Mouse (Mus musculus): ENCODE results near the gene Ice1.

The Ice1 gene

DNA sequence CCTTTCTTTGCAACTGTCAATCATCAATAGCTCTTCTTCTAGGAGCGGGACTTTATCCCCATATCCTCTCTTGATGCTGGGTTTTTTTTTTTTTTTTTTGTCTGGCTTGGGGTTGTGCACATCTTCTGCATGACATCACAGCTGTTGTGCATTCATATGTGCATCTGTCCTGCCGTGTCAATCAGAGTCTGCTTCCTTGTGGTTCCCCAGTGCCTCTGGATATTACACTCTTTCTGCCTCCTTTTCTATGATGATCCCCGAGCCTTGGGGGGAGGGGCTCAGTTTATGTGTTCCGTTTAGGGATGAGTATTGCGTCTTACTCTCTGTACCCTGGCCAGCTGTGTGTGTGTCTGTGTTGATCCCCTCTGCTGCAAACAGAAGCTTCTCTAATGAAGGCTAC is 84.0 kb downstream of the Ice1 start:
- DNase-seq, result no peak

GRCm38 (mm10) chr13:70547457-70547856 is 90.0 kb downstream of the Ice1 start:
- DNase-seq, result no peak

DNA sequence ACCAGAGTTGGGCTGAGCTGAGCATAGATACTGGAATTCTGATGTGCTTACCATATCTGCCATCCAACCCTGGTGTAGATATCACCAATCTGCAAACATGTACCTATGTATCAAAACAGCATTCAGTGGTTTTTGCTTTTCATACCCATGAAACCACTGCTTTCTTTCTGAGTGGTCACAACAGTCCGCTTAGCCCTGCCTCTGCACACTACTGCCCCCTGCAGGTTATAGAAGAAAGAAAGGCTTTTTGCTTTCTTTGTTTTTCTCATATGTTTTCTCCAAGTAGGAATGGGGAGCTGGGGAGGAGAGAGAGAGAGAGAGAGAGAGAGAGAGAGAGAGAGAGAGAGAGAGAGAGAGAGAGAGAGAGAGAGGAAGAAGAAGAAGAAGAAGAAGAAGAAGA is 92.2 kb downstream of the Ice1 start:
- DNase-seq, result no peak

- DNase-seq, result no peak
Measured at GRCm38 (mm10) chr13:70539842-70540241, 97.6 kb downstream of the Ice1 start.

DNA sequence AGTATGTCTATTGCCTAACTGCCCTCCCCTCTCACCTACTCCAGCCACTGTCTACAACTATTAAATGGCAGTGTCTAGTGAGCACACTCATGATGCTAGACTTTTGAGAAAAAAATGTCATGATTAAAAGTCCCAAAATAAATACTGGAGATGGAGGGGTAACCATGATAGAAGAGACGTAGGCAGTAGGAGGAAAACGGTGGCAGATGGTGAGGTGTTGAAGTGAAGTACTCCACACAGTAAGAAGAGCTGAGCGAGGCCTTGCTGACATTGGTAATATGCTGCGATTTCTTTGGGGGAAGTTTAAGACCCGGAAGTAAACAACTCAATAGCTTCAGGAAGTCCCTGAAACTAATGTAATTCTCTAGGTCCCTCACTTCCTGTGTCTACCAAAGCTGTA is 104.0 kb downstream of the Ice1 start:
- no peak for DNase-seq

GRCm38 (mm10) chr13:70532719-70533118 is 104.7 kb downstream of the Ice1 start:
- DNase-seq, result no peak

DNA sequence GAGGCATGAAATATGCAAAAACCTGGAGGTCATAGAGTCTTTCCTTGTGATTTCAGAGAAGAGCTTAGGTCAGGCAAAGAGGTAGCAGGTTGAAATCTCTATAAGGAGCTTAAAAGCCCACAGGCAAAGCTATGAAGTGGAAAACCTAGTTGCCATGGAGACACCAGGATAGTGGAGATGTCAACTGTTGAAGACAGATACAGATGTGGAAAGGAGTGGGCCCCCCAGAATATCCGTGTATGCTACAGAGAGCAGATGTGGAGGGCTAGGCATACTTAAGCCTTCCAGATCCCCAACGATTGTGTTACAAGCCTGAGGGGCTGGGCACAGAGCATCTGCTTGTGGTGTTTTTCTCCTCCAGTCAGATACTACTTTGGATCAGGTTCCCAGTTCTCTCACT is 119.8 kb downstream of the Ice1 start:
- DNase-seq, result no peak

DNA sequence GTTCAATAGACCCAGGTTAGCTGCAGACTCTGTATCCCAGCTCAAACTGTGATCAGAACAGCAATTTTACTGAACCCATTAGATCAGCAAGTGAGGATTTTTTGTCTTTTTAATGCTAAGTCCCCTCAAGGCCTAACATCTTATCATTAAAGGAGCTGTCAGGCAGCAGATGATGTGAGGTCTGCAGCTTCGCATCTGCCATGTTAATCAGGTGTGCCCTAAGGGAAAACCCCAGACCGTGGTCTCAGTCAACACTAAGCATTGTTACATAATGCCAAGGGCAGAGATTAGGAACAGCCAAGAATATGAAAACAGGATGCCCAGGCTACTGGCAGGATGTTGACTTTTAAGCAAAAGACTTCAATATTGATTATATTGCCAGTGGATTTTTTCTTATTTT is 122.4 kb downstream of the Ice1 start:
- no peak for DNase-seq

DNA sequence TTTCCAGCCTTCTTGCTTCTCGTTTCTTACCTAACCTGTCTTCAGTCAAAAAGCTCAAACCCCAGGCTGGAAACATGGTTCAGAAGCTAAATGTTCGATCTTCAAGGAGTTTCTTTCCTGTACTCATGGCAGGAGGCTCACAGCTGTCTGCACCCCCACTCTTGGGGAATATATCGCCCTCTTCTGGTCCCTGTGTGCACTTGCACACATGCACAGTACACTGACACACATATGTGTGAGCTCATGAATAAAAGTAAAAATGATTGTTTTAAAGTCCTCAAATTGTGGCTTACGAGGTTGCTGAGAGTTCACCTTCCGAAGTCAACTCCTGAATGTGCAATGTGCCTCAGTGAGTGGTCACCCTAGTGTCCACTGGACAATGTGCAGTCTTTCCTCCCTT is 127.2 kb downstream of the Ice1 start:
- no peak for DNase-seq

- DNase-seq, result no peak
Measured at GRCm38 (mm10) chr13:70509375-70510016, 127.9 kb downstream of the Ice1 start.

- no peak for DNase-seq
Measured at GRCm38 (mm10) chr13:70508708-70509374, 128.6 kb downstream of the Ice1 start.

Data from B cell, adult 2 months (primary cell).